Mouse (Mus musculus): ENCODE results near the gene Ercc4. TPM values are rescaled to one million over a fixed set of nuclear protein-coding genes. Genes with fewer than 3 reads are reported as not detected.

Gene Ercc4
- 8.5 and 9.2 TPM in 2 replicates for polyA plus RNA-seq (2021; fragmentation: Nextera tagmentation)
- long read RNA-seq, experiment 1, transcript Ercc4-201 (11 exons, 3,480 nt): major isoform, 16 of 26 reads
- long read RNA-seq, experiment 1, partial matches to known transcripts: 7 of 26 reads
- long read RNA-seq, experiment 1, other reads (novel, unspliced or antisense): 3 of 26 reads
- long read RNA-seq, experiment 2, transcript Ercc4-201 (11 exons, 3,480 nt): major isoform, 102 of 134 reads
- long read RNA-seq, experiment 2, partial matches to known transcripts: 4 of 134 reads
- long read RNA-seq, experiment 2, other reads (novel, unspliced or antisense): 27 of 134 reads

DNA sequence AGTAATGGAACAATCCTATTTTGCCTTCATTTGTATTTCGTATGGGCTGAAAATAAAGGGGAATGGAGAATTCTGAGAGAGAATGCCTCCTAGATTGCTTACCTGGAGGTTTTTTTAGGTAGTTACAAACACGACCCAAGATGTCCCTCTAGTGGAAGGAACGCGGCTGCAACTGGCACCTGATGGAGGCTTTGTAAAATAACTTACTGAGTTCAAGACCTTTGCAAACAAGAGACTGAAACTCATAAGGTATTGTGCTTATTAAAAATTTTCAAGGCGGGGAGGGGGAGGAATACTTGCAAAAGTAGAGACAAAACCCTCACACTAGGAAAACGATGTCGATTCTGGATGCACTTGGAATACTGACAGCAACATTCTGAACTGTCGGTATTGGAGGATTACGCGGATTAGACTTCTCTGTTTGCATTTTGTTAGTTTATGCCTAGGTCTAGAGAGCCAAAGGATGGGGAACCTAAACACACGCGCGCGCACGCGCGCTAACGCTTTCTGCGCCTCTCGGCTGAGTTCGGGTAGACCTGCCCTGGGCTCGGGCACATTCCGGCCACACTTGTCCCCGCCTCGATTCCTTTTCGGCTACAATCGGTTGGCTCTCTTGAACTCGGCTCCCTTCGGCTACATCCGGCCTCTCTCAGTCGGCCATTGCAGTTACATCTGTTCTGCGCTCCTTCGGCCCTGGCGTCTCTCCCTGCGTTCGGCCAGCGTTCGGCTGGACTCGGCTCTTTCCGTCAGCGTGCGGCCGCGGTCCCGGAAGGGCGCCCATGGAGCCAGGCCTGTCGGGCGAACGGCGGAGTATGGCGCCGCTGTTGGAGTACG is at the start of gene Ercc4:
Ercc4 (plus strand) TSS at position 529 of the 834 bp plus-strand sequence.

Other genes with a start within 250 kb of the Ercc4 start
- 92.0 and 100 TPM in 2 replicates for gene Mrtfb, start 146.8 kb downstream of the Ercc4 start, polyA plus RNA-seq (2021; fragmentation: Nextera tagmentation)

Measured in layer of hippocampus, adult 6 months (tissue).